Mouse (Mus musculus) megakaryocyte, embryonic 14.5 days (primary cell): Measurements from ENCODE around the gene Gm45213.

Experiments used
- FLI1 ChIP-seq: IDR thresholded peaks from 2 replicates; pipeline ENCODE4 v1.6.1; 2012; ENCODE audit warnings: low read length, inconsistent platforms, mixed read lengths
- GATA1 ChIP-seq: IDR thresholded peaks from 3 replicates; pipeline ENCODE4 v1.6.1; 2012; ENCODE audit warnings: mixed read lengths, low read length, inconsistent platforms, borderline replicate concordance

GRCm38 (mm10) chr7:66036809-66037208 is 6.6 kb upstream of the Gm45213 start:
- TF ChIP-seq GATA1 (no peak), FLI1 (no peak)
